Mouse (Mus musculus) C2C12 (cell line): ENCODE data around the gene Wdcp. TPM values are rescaled to one million over a fixed set of nuclear protein-coding genes. Genes with fewer than 3 reads are reported as not detected.

Experiments used
- H3K27me3 ChIP-seq: one replicate; pipeline ENCODE4 v1.6.1; 2011; ENCODE audit not compliant: control insufficient read depth, insufficient read depth, insufficient read length
- H3K36me3 ChIP-seq: one replicate; pipeline ENCODE4 v1.6.1; 2011; ENCODE audit not compliant: control insufficient read depth, insufficient read depth
- H3K4me3 ChIP-seq: one replicate; pipeline ENCODE4 v1.5.1; 2011; ENCODE audit warnings: mild to moderate bottlenecking, control low read depth; ENCODE audit not compliant: poor library complexity, insufficient read depth, severe bottlenecking
- H3K79me2 ChIP-seq: one replicate; pipeline ENCODE4 v1.6.1; 2011; ENCODE audit not compliant: control insufficient read depth, insufficient read depth
- H3K79me3 ChIP-seq: one replicate; pipeline ENCODE4 v1.6.1; 2011; ENCODE audit warnings: low read depth, control low read depth
- H3ac ChIP-seq: one replicate; pipeline ENCODE3; 2011; ENCODE audit warnings: low read depth; ENCODE audit not compliant: control insufficient read depth, insufficient read length
- CEBPB ChIP-seq: IDR thresholded peaks from one replicate; pipeline ENCODE4 v1.6.1; 2011; ENCODE audit warnings: low read depth, mild to moderate bottlenecking, control low read depth, moderate library complexity
- CTCF ChIP-seq: IDR thresholded peaks from one replicate; pipeline ENCODE4 v1.5.1; 2011; ENCODE audit not compliant: control insufficient read depth, insufficient read depth, insufficient read length
- FOSL1 ChIP-seq: IDR thresholded peaks from one replicate; pipeline ENCODE4 v1.8.0; 2011; ENCODE audit warnings: mild to moderate bottlenecking, low read length; ENCODE audit not compliant: poor library complexity, insufficient read depth, severe bottlenecking
- MAX ChIP-seq: IDR thresholded peaks from one replicate; pipeline ENCODE4 v1.6.1; 2011; ENCODE audit warnings: mild to moderate bottlenecking, control low read depth
- MYOD1 ChIP-seq: IDR thresholded peaks from one replicate; pipeline ENCODE4 v1.6.1; 2011; ENCODE audit warnings: low read depth; ENCODE audit not compliant: control insufficient read depth, insufficient read length
- MYOG ChIP-seq: IDR thresholded peaks from one replicate; pipeline ENCODE4 v1.6.1; 2011; ENCODE audit not compliant: control insufficient read depth, insufficient read length; ENCODE audit errors: extremely low read depth
- USF1 ChIP-seq: IDR thresholded peaks from one replicate; pipeline ENCODE4 v1.6.1; 2011; ENCODE audit warnings: low read depth, mild to moderate bottlenecking, control low read depth, moderate library complexity
- polyA plus RNA-seq: library from polyadenylated mRNA; unstranded; fragments of >200 nt; fragmentation: generic; extraction: Trizol; gene quantifications from one replicate; pipeline ENCODE4 v1.2.1, GENCODE M21; 2012; ENCODE audit warnings: missing spikeins

Gene Wdcp
- polyA plus RNA-seq, 1 experiment = 7.0 TPM

GRCm38 (mm10) chr12:4898024-4898423 lies 54.9 kb downstream of the Wdcp start:
- H3K27me3 ChIP-seq = no peaks in the 10 kb centered on the region
- peaks cover 18% of the 10 kb centered on the region for H3K36me3 ChIP-seq
- H3ac ChIP-seq = no peak overlapping the region
- no peak overlapping the region for H3K4me3 ChIP-seq
- H3K79me3 ChIP-seq = no peaks in the 10 kb centered on the region
- no peaks in the 10 kb centered on the region for H3K79me2 ChIP-seq
- TF ChIP-seq MYOD1 = no peak
- TF ChIP-seq CTCF = no peak
- no peak for TF ChIP-seq MYOG
- TF ChIP-seq USF1 = no peak

GRCm38 (mm10) chr12:4905946-4906345 lies 62.8 kb downstream of the Wdcp start:
- H3K79me2 ChIP-seq = peaks cover 21% of the 10 kb centered on the region
- no peaks in the 10 kb centered on the region for H3K79me3 ChIP-seq
- H3K4me3 ChIP-seq = no peak overlapping the region
- no peaks in the 10 kb centered on the region for H3K27me3 ChIP-seq
- no peaks in the 10 kb centered on the region for H3K36me3 ChIP-seq
- H3ac ChIP-seq = no peak overlapping the region
- TF ChIP-seq FOSL1 = no peak
- TF ChIP-seq MYOD1 = no peak
- no peak for TF ChIP-seq MYOG
- TF ChIP-seq MAX = no peak
- no peak for TF ChIP-seq CEBPB
- no peak for TF ChIP-seq CTCF
- no peak for TF ChIP-seq USF1

GRCm38 (mm10) chr12:4906476-4906875 lies 63.4 kb downstream of the Wdcp start:
- H3K79me2 ChIP-seq = peaks cover 21% of the 10 kb centered on the region
- peak overlapping the region; percentile 61 for H3K4me3 ChIP-seq
- H3ac ChIP-seq = no peak overlapping the region
- no peaks in the 10 kb centered on the region for H3K79me3 ChIP-seq
- TF ChIP-seq USF1 (no peak), CTCF (no peak), CEBPB (no peak), FOSL1 (no peak), MYOD1 (no peak), MYOG (no peak), MAX (no peak)
- H3K36me3 ChIP-seq = no peaks in the 10 kb centered on the region
- H3K27me3 ChIP-seq = no peaks in the 10 kb centered on the region

GRCm38 (mm10) chr12:4906951-4907906 lies 64.1 kb downstream of the Wdcp start, which contains the start of gene Ubxn2a:
Gene Ubxn2a, minus strand, starts transcription at chr12:4907705.
- H3K36me3 ChIP-seq = no peaks in the 10 kb centered on the region
- H3K79me3 ChIP-seq = no peaks in the 10 kb centered on the region
- peaks cover 21% of the 10 kb centered on the region for H3K79me2 ChIP-seq
- H3K4me3 ChIP-seq = peak within 1 kb of the TSS; percentile 61
- H3ac ChIP-seq = peak within 1 kb of the TSS; percentile 82
- TF ChIP-seq USF1 (no peak), FOSL1 (no peak), MAX (peak; percentile 63), MYOG (no peak), MYOD1 (no peak), CEBPB (no peak), CTCF (no peak)
- H3K27me3 ChIP-seq = no peaks in the 10 kb centered on the region

GRCm38 (mm10) chr12:4908391-4908790 lies 65.3 kb downstream of the Wdcp start:
- TF ChIP-seq MYOD1 (no peak), CEBPB (no peak), USF1 (no peak), MAX (no peak), FOSL1 (no peak), MYOG (no peak)
- H3K79me2 ChIP-seq = peaks cover 21% of the 10 kb centered on the region
- H3ac ChIP-seq = no peak overlapping the region
- H3K4me3 ChIP-seq = no peak overlapping the region
- no peaks in the 10 kb centered on the region for H3K27me3 ChIP-seq
- no peaks in the 10 kb centered on the region for H3K36me3 ChIP-seq
- H3K79me3 ChIP-seq = no peaks in the 10 kb centered on the region

Other genes starting within 250 kb of the Wdcp start
- 0.05 TPM for gene Fam228a, start 104.9 kb upstream of the Wdcp start, polyA plus RNA-seq
- not detected for gene Pfn4, start 74.3 kb upstream of the Wdcp start, polyA plus RNA-seq
- 0.01 TPM for gene Fam228b, start 74.0 kb upstream of the Wdcp start, polyA plus RNA-seq
- 103 TPM for gene Sf3b6, start 25.8 kb upstream of the Wdcp start, polyA plus RNA-seq
- 5.5 TPM for gene Fkbp1b, start 1.7 kb upstream of the Wdcp start, polyA plus RNA-seq
- 0.08 TPM for gene Mfsd2b, start 31.1 kb downstream of the Wdcp start, polyA plus RNA-seq
- gene Ubxn2a, start 64.4 kb downstream of the Wdcp start, polyA plus RNA-seq = 4.1 TPM
- gene Atad2b, start 74.0 kb downstream of the Wdcp start, polyA plus RNA-seq = 2.3 TPM